Mouse (Mus musculus): ENCODE results near the gene Vegfb. TPM values are rescaled to one million over a fixed set of nuclear protein-coding genes. Genes with fewer than 3 reads are reported as not detected.
"Not testable (repeated sequence)": the region's sequence is repeated elsewhere in the genome, so short reads cannot be mapped to it uniquely, and the experiment has no call there.

Gene Vegfb
- total RNA-seq, 2 experiments from 2014 or later = 11.6 to 33.1 TPM

GRCm38 (mm10) chr19:6992011-6992858, 4.8 kb upstream of the Vegfb start, which contains the start of gene Dnajc4:
Gene Dnajc4, minus strand, starts transcription at chr19:6992572.
- peak; percentile 93 for ATAC-seq (replicated peaks; ENCODE audit: poor library complexity)

- not testable (repeated sequence) for ATAC-seq (replicated peaks; ENCODE audit: poor library complexity)
Observed at GRCm38 (mm10) chr19:6991166-6991565, 3.7 kb upstream of the Vegfb start.

GRCm38 (mm10) chr19:6990712-6991111, 3.3 kb upstream of the Vegfb start:
- ATAC-seq (replicated peaks; ENCODE audit: poor library complexity) = no peak

- no peak for ATAC-seq (replicated peaks; ENCODE audit: poor library complexity)
Observed at GRCm38 (mm10) chr19:6989251-6989650, 1.8 kb upstream of the Vegfb start.

GRCm38 (mm10) chr19:6987904-6988285, 444 bp upstream of the Vegfb start:
- ATAC-seq (replicated peaks; ENCODE audit: poor library complexity) = no peak

GRCm38 (mm10) chr19:6985951-6986708, 1.3 kb downstream of the Vegfb start:
- peak; percentile 81 for ATAC-seq (replicated peaks; ENCODE audit: poor library complexity)

GRCm38 (mm10) chr19:6985300-6985699, 2.2 kb downstream of the Vegfb start:
- no peak for ATAC-seq (replicated peaks; ENCODE audit: poor library complexity)

DNA sequence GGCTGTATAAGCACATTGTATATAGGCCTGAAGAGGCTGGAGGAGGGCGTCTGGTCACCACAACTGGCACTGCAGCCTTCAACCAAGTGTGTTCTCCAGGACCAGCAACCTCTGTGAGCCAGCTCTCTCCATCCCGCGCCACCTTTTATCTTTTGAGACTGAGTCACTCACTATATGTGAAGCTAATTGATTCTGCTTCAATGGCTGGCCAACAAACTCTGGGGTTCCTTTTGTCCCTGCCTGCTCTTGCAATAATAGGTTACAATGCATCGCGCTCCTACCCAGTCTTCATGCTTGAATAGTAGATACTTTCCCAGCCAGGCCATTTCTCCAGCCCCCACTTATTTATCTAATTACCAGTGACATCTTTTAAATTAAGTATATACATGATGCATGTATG, 3.8 kb downstream of the Vegfb start:
- no peak for ATAC-seq (replicated peaks; ENCODE audit: poor library complexity)

DNA sequence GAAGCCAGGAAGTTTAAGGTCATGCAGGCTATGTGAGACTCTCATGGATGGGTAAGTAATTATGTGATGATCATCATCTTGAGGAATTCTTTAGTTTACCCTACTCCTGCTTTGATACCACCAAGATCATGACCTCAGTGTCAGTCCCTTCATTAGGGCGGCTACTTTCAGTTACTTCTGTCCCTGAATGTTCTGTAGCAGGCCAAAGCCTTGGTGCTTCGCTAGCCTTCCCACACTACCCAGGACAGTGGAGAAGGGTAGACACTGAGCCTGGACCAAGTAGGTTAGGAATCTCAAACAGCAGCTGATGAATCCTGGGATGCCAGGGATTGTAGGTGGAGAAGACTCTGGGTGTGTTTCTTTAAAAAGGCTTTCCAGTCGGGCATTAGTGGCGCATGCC, 6.0 kb downstream of the Vegfb start:
- no peak for ATAC-seq (replicated peaks; ENCODE audit: poor library complexity)

DNA sequence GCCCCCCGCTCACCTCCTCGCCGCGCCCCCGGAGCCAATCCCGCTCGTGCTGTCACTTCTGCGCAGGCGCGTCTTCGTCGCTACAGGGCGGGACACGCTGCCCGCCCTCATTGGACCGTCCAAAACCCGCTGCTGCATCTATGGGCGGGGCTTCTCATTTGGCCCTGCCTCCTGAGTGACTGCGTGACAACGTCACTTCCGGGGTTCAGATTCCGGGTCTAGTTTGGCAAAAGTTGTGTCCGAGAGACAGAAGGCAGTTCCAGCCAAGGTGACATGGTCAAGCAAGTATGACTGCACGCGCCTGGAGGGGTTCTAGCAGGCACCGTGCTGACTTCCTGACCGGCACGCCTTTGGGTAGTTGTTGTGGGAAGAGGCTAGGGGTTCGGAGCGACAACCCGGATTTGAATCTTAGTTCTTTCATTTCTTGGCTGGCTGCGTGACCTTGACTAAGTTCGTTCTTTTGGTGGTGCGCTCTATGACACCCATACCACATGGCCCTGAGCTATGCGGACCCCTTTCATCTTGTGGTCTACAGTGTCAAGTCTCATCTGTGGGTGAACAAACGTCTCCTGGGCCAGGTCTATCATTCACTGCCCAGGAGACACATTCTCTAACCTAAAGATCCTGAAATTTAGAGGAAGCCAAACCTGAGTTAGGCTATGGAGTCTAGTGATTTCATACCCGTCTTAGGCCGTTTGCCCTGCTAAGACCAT, 6.9 kb downstream of the Vegfb start, which contains the start of gene Fkbp2:
TSS of gene Fkbp2 (minus strand) at position 121 of the 713 bp plus-strand sequence.
- peak; percentile 55 for ATAC-seq (replicated peaks; ENCODE audit: poor library complexity)

DNA sequence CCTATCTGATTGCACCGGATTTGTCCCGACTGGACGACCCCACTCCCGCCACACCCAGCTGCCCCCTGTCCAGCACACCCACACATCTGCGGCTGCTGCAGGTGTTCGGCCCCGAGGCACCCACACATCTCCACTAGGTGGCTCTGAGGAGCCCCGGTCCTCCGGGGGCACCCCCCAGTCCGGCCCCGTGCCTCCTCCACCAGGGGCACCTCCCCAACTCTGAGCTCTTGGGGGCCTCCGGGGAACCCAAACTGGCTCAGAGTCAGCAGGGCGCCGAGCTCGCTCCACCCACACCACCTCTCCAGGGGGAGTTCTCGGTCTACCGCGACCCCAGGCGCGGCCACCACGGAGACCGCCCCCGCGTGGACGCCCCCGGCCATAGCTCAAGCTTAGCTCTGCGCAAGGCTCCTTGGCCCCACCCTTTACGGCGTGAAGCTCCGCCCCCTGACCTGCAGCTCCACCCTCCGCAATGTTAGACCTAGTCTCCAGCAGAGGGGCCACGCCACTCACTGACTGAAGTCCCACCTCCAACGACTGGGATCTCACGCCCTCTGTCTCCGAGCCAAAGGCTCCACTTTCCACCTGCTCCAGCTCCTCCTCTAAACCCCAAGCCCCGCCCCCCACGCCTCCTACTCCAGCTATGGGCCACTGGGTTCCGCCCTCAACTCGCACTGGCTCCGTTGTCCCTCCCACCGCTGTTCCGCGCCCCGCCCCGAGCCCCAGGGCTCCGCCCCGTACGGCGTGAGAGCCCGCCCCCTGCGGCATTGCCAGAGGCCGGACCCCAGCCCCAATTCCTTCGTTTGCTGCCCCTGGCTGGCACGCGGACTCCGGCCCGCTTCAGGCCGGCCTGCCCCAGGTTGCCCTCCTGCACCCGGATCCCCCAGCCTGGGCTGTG, 7.7 kb downstream of the Vegfb start:
- peak; percentile 77 for ATAC-seq (replicated peaks; ENCODE audit: poor library complexity)

DNA sequence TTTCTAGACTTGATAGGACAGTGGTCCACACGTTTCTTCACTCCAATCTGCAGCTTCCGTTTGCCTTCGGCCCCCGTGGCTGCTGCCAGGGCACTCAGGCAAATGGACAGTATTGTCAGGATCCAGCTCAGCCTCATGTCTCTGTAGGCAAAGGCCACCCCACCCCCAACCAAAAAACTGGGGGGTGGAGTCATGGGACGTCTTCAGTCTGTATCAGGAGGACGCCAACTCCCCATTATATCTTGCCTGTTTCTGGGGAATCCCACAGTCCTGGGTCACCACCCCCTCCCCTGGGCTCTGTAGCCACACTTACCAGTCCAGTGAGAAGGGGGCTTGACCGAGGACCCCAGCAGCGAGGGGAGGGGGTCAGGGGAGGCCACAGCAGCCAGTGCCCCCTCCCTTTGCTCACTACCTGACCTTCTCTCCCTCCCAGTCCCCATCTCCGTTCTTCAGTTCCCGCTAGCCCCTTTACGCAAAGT, 8.4 kb downstream of the Vegfb start:
- no peak for ATAC-seq (replicated peaks; ENCODE audit: poor library complexity)

DNA sequence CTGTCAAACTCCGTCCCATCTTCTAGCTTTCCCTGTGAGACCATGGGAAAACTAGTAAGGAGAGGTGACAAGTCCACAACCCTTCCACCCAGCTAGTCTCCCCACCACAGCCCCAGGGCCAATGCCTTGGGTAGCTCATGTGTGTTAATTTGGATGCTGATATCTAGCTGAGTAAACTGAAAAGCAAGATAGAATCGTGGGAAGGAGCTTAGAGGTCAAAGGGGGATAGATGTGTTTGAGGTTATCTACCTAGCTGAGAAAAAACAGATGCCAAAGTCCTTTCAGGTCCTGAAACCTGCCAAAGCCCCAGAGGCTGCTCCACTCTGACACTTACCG, 8.8 kb downstream of the Vegfb start:
- ATAC-seq (replicated peaks; ENCODE audit: poor library complexity) = no peak

DNA sequence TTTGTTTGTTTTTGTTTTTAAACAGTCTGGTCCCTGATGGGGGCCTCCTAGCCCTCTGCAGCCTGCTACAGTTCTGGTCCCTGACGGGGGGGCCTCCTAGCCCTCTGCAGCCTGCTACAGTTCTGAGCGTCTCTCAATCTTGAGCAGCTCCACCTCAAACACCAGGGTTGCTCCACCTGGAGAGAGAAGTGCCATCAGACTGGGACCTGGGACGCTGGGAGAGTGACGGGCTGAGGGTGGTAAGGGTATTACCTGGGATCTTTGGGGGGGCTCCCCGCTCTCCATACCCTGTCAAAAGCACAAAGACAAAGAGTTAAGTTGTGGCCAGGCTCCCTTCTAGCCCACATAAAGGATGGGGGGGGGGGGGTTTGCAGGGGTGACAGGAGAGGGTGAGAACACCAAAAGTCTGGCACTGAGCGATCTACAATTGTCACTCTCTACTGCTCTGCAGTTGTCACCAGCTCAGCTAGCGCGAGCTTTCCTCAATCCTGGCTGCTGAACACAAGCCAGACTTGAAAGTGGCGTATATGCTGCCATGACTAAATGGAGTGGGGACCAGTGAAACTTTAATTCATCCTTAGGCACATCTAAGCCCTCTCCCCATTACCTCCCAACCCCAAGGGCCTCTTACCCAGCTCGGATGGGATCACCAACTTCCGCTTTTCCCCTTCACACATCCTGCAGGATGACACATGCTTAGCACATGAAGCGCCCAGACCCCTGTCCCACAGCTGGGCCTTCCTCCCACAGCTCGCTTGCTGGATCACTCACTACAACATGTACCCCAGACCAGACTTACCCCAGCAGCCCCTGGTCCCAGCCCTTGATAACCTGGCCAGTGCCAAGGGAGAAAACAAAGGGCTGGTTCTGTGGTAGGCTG, 9.5 kb downstream of the Vegfb start:
- no peak for ATAC-seq (replicated peaks; ENCODE audit: poor library complexity)

DNA sequence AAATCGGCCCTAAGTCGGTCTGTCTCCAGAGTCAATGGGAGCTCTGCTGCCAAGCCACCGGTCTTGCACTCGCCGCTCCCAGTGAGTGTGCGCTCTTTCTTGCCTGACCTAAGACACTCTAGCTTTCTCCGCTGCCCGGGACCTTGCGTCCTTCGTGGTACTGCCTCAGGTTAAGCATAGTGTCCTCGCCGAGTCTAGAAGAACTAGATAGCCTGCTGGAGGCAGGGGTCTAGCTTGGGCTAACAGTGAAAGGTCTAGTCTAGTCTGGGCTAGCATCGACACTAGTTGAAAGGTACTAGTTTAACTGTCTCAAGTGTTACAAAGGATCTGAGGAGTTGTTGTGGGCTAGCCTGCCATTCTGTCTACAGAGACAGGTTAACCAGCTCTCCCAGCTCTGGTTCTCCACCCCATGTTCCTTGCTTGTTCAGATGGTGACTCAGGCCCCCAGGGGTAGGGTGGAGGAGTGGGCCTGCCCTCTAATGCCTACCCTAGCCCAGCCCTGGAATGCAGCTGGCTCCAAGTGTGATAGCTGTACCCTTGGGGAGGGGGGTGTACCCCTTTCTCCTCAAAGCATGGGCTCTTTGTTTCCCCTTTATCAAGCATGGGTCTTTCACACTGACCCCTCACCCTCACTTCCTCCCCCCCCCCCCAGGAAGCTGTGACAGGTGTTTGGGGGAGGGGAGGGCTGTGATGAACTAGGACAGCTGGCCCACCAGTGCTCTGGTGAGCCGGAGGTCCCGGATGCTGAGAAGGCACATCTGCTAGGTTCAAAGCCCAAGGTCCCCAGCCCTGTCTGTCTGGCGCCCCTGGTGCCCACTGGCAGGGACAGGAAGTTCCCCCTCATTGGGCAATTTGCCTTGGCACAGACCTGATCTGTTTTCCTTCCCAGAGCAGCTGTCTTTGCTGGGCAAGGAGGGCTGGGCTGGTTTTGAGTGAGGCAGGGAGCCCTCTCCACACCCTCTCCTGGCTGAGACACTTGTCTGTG, 11.6 kb downstream of the Vegfb start, which contains the start of gene Plcb3:
TSS of gene Plcb3 (minus strand) at position 934 of the 985 bp plus-strand sequence.
- ATAC-seq (replicated peaks; ENCODE audit: poor library complexity) = peak; percentile 17

GRCm38 (mm10) chr19:6974211-6975205, 12.9 kb downstream of the Vegfb start, which contains the start of gene Ppp1r14b:
Gene Ppp1r14b, plus strand, starts transcription at chr19:6974968.
- peak; percentile 63 for ATAC-seq (replicated peaks; ENCODE audit: poor library complexity)

Measured in megakaryocyte progenitor cell, adult 5-6 weeks (primary cell).